Mouse (Mus musculus) cerebellum, adult 18-20 months (tissue): ENCODE results near the gene Fcgr2b.
"Not testable (repeated sequence)": the region's sequence is repeated elsewhere in the genome, so short reads cannot be mapped to it uniquely, and the experiment has no call there.

Experiments
- DNase-seq, 2 experiments: peaks; one replicate each; pipeline ENCODE4 v3.0.0; 2021

The Fcgr2b gene

DNA sequence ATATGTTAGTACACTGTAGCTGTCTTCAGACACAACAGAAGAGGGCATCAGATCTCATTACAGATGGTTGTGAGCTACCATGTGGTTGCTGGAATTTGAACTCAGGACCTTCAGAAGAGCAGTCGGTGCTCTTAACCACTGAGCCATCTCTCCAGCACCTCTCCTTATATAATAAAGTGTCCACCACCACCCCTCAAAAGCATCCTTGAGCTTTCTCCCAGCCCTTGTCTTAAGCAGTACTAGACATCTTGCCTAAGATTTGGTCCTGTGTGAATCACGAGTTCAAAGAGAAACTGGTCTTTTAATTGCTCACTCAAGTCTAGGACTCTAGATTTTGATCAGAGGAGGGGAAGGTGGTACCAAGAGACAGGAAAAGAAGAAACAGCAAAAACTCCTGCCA, 997 bp downstream of the Fcgr2b start:
- not testable (repeated sequence) for DNase-seq

DNA sequence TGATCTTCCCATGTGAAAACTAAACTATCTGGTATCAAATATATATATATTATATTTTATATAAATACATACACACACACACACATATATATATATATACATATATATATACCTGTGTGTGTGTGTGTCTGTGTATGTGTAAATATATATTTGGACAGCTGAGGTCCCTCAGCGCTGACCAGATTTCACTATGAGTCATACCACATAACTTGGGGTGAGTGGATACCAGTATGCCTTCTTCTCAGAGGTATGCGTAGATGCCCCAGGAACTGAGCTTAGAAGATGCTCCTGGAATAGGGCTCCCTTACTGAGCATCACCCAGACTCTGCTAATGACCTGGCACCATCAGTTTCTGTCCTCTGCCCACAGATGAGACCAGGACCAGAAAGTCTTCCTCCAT, 1.6 kb downstream of the Fcgr2b start:
- DNase-seq, result no peak

- no peak for DNase-seq
Observed at GRCm38 (mm10) chr1:170974171-170974570, 2.2 kb downstream of the Fcgr2b start.

DNA sequence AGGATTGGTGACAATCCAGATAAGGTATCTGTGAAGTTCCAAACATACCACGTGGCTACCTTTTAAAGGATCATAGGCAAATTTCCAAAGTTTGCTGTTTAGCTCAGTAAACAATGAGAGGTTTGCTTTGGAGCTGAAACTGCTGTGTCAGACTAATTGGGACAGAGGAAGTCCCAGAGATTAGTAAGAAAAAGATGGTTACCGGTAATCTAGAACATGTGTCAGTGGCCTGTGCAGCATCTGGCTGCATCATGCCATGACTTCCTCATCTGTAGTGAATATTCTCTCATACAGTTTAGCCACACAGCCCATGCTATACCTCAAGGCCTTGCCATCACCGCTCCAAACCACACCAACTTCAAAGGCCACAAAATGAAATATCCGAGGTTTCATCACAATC, 3.4 kb downstream of the Fcgr2b start:
- no peak for DNase-seq

DNA sequence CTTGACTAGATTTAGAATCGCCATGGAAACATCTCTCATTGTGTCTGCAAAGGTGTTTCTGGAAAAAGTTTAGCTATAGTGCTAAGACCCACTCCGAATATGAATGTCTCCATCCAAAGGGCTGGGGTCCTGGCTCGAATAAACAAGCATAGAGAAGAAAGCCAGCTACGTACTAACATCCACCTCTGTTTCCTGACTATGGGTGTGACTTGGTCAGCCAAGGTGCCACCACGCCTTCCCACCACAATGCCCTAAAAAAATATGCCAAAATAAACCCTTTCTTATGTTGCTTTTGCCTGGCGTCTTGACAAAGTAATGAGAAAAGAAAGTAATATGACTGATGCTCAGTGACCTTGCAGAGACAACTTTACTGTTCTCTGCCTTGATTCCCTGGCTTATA, 3.9 kb downstream of the Fcgr2b start:
- DNase-seq, result no peak

- no peak for DNase-seq
Observed at GRCm38 (mm10) chr1:170968576-170968975, 7.8 kb downstream of the Fcgr2b start.

DNA sequence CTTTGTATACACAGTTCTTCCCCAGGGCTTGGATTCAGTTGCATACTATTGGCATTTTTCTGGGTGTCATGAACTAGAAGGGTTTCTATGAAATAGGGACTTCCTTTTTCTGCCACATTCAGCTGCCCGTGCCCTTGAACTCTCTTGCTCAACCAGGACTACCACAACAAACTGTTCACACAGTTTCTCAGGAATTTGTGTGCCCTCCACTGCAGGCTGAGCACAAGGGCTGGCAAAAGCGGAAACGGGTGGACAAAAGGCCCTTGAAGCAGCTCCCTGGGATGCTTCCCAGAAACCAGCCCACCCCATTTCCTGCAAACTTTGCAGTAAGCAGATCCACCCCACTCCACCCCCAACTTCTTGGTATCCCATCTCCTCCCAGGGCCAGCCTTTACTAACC, 8.8 kb downstream of the Fcgr2b start:
- no peak for DNase-seq

- no peak for DNase-seq
Observed at GRCm38 (mm10) chr1:170963087-170963486, 13.3 kb downstream of the Fcgr2b start.

DNA sequence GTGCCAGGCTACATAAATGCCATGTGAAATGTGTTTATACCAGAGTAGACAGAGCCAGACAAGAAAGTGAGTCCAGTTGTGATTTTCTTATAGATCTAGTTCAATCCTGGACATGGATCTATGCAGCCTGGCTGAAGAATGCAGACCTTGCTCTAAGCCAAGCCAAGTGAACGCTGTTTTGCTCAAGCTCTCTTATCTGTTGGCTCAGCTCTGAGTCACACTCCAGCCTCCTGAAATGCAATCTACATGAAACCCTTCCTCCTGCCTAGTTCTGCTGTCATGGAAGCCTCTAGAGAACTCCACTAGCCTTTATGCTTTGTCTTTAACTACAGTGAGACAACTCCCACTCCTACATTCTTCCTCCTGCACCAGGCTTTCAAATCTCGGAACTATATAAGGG, 14.0 kb downstream of the Fcgr2b start:
- no peak for DNase-seq

- DNase-seq, result no peak
Observed at GRCm38 (mm10) chr1:170961101-170961500, 15.2 kb downstream of the Fcgr2b start.

GRCm38 (mm10) chr1:170959791-170960190, 16.6 kb downstream of the Fcgr2b start:
- DNase-seq, result no peak

- DNase-seq, result no peak
Observed at GRCm38 (mm10) chr1:170958225-170958624, 18.1 kb downstream of the Fcgr2b start.

GRCm38 (mm10) chr1:170953192-170953591, 23.2 kb downstream of the Fcgr2b start:
- DNase-seq, result no peak

- no peak for DNase-seq
Observed at GRCm38 (mm10) chr1:170950772-170951171, 25.6 kb downstream of the Fcgr2b start.

GRCm38 (mm10) chr1:170944908-170945307, 31.4 kb downstream of the Fcgr2b start:
- DNase-seq, result not testable (repeated sequence)

GRCm38 (mm10) chr1:170944151-170944550, 32.2 kb downstream of the Fcgr2b start:
- not testable (repeated sequence) for DNase-seq

DNA sequence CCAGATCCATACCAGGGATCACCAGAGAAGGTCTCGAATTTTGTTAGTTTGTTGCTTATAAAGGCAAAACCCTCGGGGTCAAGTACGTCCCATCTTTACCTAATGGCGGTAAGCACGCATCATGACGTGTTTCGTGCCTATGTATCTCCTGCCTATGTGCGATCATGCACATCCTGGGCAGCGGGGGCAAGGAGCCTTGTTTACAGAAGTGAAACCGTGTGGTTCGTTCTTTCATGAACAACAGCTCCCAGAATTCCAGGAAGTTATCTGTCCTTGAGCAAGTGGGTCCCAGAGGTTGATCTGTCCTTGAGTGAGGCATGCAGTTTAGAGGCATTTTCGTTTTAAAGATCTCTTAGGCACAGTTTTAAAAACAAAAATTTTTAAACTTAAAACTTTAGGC, 37.1 kb downstream of the Fcgr2b start:
- DNase-seq, result no peak

DNA sequence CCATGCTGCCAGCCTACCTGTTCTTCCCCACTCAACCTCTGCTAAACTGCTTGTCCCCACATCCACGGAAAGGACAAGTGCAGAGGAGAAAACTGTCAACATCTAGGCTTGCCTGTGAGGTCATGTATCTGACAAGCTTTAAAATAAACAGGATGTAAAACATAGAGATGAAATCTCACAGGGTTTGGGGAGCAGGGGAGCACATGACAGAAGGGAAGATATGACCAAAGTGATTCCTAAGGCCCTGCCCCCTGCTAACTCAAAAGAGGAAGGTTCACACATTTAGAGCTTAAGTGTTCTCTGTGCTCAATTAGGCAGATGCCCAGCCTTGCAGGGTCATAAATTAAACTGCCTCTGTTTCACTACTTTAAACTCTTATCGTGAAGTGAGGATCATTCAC, 42.0 kb downstream of the Fcgr2b start:
- DNase-seq, result no peak

GRCm38 (mm10) chr1:170933940-170934339, 42.4 kb downstream of the Fcgr2b start:
- DNase-seq, result no peak

- no peak for DNase-seq
Observed at GRCm38 (mm10) chr1:170933386-170933920, 42.9 kb downstream of the Fcgr2b start.

DNA sequence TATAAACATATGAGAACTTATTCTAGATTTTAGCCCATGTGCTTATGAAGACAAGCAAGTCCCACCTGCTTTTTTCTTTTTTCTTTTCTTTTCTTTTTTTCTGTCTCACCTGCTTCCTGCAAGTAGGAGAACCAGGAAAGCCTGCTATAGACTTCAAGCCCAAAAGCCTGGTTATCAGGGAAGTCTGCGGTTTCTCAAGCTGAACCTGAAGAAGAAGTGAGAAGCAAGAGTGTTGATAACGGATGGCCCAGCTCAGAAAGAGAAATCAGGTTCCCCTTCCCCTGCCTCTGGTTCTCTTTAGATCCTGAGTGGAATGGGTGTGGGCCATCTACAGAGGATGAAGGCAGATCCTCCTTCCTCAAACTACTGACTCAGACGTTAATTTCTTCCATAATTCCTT, 44.3 kb downstream of the Fcgr2b start:
- DNase-seq, result no peak

- no peak for DNase-seq
Observed at GRCm38 (mm10) chr1:170929245-170929644, 47.1 kb downstream of the Fcgr2b start.

- DNase-seq, result no peak
Observed at GRCm38 (mm10) chr1:170928467-170928866, 47.9 kb downstream of the Fcgr2b start.

DNA sequence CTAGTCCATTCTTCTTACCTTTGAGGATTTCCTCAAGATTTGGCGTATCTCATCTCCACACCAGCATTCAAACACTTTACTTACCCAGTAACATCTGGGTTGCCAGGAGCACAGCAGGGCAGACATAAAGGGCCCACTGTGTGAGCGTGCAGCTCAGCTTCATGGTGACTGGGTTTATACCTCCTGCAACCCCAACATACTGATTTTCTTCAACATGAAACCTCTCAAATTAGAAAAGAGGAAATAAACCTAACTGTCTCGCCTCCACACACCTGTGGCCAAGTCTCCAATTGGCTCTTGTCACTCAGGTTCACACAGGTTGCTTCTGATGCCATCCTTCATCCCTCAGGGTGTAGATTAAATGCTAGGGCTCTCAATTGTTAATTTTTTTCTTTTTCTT, 49.0 kb downstream of the Fcgr2b start, which contains the start of gene Fcrla:
Gene Fcrla (minus strand): TSS at position 206 of the 400 bp plus-strand sequence.
- DNase-seq, result no peak

DNA sequence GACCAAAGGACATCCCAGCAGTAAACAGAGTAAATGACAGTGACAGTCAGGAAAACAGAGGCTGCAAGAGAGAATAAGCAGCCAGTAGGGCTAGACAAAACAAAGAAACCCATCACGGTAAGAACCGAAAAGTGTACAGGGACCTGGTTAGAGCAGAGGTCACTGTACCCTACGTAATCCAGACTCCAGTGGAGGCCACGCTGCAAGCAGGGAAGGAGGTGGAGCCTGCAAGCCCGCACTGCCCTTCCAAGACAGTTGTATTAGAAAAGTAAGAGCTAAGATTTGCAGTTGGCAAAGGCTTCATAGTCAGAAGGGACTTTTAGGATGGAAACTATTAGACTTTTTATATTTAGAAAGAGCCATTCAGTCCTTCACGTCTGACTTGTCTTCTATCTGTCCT, 49.4 kb downstream of the Fcgr2b start:
- no peak for DNase-seq

GRCm38 (mm10) chr1:170924485-170924884, 51.9 kb downstream of the Fcgr2b start:
- DNase-seq, result no peak
